8 mouse cellular contexts compared by ENCODE assay signal in genomic region chr5:101688581-101688980, GRCm38 (mm10). TPM values are rescaled to one million over a fixed set of nuclear protein-coding genes. Genes with fewer than 3 reads are reported as not detected.
DNase-seq lines count a peak whose midpoint lies in the region; ATAC-seq and TF ChIP-seq lines count a peak whose summit lies in the region.
"Had no signal": no experiment of that assay in that cellular context is flagged by ENCODE, and none has a peak within 500 bp of the region (broad histone marks: within the 10 kb centered on the region; RNA-seq: fewer than 3 reads in every experiment).

No protein-coding gene starts in this region.

- H3K27ac ChIP-seq in embryonic facial prominence, embryonic 15.5 days (replicated peaks), result no peak overlapping the region
- H3K27ac ChIP-seq in intestine, embryonic 14.5 days (ENCODE audit: low read depth), result no peak overlapping the region
- H3K27ac ChIP-seq in midbrain, embryonic 14.5 days (replicated peaks; ENCODE audit: low read depth, low read length), result no peak overlapping the region
- H3K27ac ChIP-seq in gastrocnemius, adult 2 months, result no peak overlapping the region

- no peak for TF ChIP-seq CTCF in gastrocnemius, adult 2 months (IDR thresholded peaks at IDR 0.05)

- no peaks in the 10 kb centered on the region for H3K27me3 ChIP-seq in embryonic facial prominence, embryonic 15.5 days
- H3K27me3 ChIP-seq in intestine, embryonic 14.5 days (replicated peaks; ENCODE audit: control insufficient read depth, insufficient read depth, low read length), result no peaks in the 10 kb centered on the region
- no peaks in the 10 kb centered on the region for H3K27me3 ChIP-seq in midbrain, embryonic 14.5 days (ENCODE audit: control insufficient read depth, insufficient read depth, low read length)

- no peak for ATAC-seq in embryonic facial prominence, embryonic 15.5 days (ENCODE audit: insufficient number of reproducible peaks, low FRiP score, low TSS enrichment, low read depth)
- 0 out of 2 replicates have a peak, but pooled peaks have one; percentile 66 for ATAC-seq in intestine, embryonic 14.5 days (replicated peaks; ENCODE audit: low FRiP score, low TSS enrichment, low read depth)
- no peak; the same call in 1 of the 2 replicates for ATAC-seq in midbrain, embryonic 14.5 days (ENCODE audit: low FRiP score, low TSS enrichment)

- no peak overlapping the region for H3K9ac ChIP-seq in embryonic facial prominence, embryonic 15.5 days
- no peak overlapping the region for H3K9ac ChIP-seq in intestine, embryonic 14.5 days (ENCODE audit: low read length)
- no peak overlapping the region for H3K9ac ChIP-seq in midbrain, embryonic 14.5 days (replicated peaks; ENCODE audit: low read length)

- H3K4me2 ChIP-seq in embryonic facial prominence, embryonic 15.5 days (replicated peaks), result peak overlapping the region; percentile 21
- peak overlapping the region; percentile 7; the same call in 1 of the 2 replicates for H3K4me2 ChIP-seq in intestine, embryonic 14.5 days (ENCODE audit: low read length)
- peak overlapping the region; percentile 46 for H3K4me2 ChIP-seq in midbrain, embryonic 14.5 days (ENCODE audit: low read length)

- no peaks in the 10 kb centered on the region for H3K36me3 ChIP-seq in embryonic facial prominence, embryonic 15.5 days
- no peaks in the 10 kb centered on the region for H3K36me3 ChIP-seq in intestine, embryonic 14.5 days (ENCODE audit: control insufficient read depth, insufficient read depth, low read length)
- H3K36me3 ChIP-seq in midbrain, embryonic 14.5 days (ENCODE audit: control insufficient read depth, insufficient read depth, low read length), result no peaks in the 10 kb centered on the region

- H3K4me3 ChIP-seq in embryonic facial prominence, embryonic 15.5 days (replicated peaks), result no peak overlapping the region
- no peak overlapping the region for H3K4me3 ChIP-seq in intestine, embryonic 14.5 days (ENCODE audit: low read depth, low read length)
- no peak overlapping the region for H3K4me3 ChIP-seq in midbrain, embryonic 14.5 days (replicated peaks; ENCODE audit: low read depth, low read length)
- H3K4me3 ChIP-seq in gastrocnemius, adult 2 months, result no peak overlapping the region

- no peaks in the 10 kb centered on the region for H3K4me1 ChIP-seq in embryonic facial prominence, embryonic 15.5 days
- H3K4me1 ChIP-seq in intestine, embryonic 14.5 days (replicated peaks; ENCODE audit: control insufficient read depth, insufficient read depth, low read length), result no peaks in the 10 kb centered on the region
- no peaks in the 10 kb centered on the region for H3K4me1 ChIP-seq in midbrain, embryonic 14.5 days (ENCODE audit: control insufficient read depth, insufficient read depth, low read length)

- no peaks in the 10 kb centered on the region for H3K9me3 ChIP-seq in embryonic facial prominence, embryonic 15.5 days (replicated peaks)
- no peaks in the 10 kb centered on the region for H3K9me3 ChIP-seq in intestine, embryonic 14.5 days (ENCODE audit: control insufficient read depth, low read length)
- H3K9me3 ChIP-seq in midbrain, embryonic 14.5 days (ENCODE audit: control insufficient read depth, low read length), result no peaks in the 10 kb centered on the region

- 14% methylated on average over 15 of the region's 15 CpGs for WGBS in embryonic facial prominence, embryonic 15.5 days
- 17% methylated on average over 15 of the region's 15 CpGs for WGBS in intestine, embryonic 14.5 days
- WGBS in midbrain, embryonic 14.5 days, result 16% methylated on average over 15 of the region's 15 CpGs

- peak; percentile 15 for DNase-seq in ovary, postnatal 36 days (ENCODE audit: low spot score)
- no peak for DNase-seq in ovary, adult 18-20 months (ENCODE audit: low spot score)
- DNase-seq in intestine, embryonic 14.5 days (ENCODE audit: low spot score), result peak; percentile 75
- DNase-seq in midbrain, embryonic 14.5 days, result peak; percentile 83
- DNase-seq in gastrocnemius, adult 2 months, result no peak
- no peak for DNase-seq in layer of hippocampus, postnatal 25 days (ENCODE audit: extremely low spot score in 1 of 2, low spot score in 1 of 2)

- intact Hi-C loops in gastrocnemius, adult 2 months (cut with DNase I), result no loop called here

RNA-seq across cellular contexts. Expression of gene Nkx6-1, which starts 23.8 kb away (rescaled TPM):
- 0.13 TPM in 1 of 2 replicates, not detected in the other for polyA plus RNA-seq in embryonic facial prominence, embryonic 15.5 days (2015; fragmentation: Nextera tagmentation; extraction: Ambion mirVana)
- 1.4 TPM in 1 of 2 replicates, not detected in the other for polyA plus RNA-seq in intestine, embryonic 14.5 days (2014; fragmentation: Nextera tagmentation; extraction: Ambion mirVana)
- polyA plus RNA-seq in midbrain, embryonic 14.5 days (2014; fragmentation: Nextera tagmentation; extraction: Ambion mirVana), result 2.8 and 3.1 TPM in 2 replicates
- not detected for total RNA-seq in gastrocnemius, adult 2 months (2021)
- under 1 TPM; 0.30 to 0.31 TPM for total RNA-seq in layer of hippocampus, postnatal 25 days (2021)
- polyA plus RNA-seq: small intestine, adult 2 months had no signal

Comparison
In these comparisons a context has a peak if more than half of its experiments do, and no peak if none do; other contexts are left out.
1. DNase-seq: peak in ovary, postnatal 36 days (single experiment), intestine, embryonic 14.5 days (single experiment) and midbrain, embryonic 14.5 days (single experiment); none in ovary, adult 18-20 months (single experiment), gastrocnemius, adult 2 months (single experiment) and layer of hippocampus, postnatal 25 days (0 of 2).
2. Peak in every context shown above with its lines, with median percentiles within 50 percentile points of each other: H3K4me2 ChIP-seq.